In genomic region chr8:117176308-117176707, GRCm38 (mm10) we compare ENCODE assay signal across 31 mouse cellular contexts. TPM values are rescaled to one million over a fixed set of nuclear protein-coding genes. Genes with fewer than 3 reads are reported as not detected.
DNase-seq lines count a peak whose midpoint lies in the region; ATAC-seq and TF ChIP-seq lines count a peak whose summit lies in the region.
"Had no signal": no experiment of that assay in that cellular context is flagged by ENCODE, and none has a peak within 500 bp of the region (broad histone marks: within the 10 kb centered on the region; RNA-seq: fewer than 3 reads in every experiment).

No protein-coding gene starts in this region.

- 0 out of 2 replicates have a peak, but pooled peaks have one; percentile 40 for ATAC-seq in kidney, embryonic 15.5 days (replicated peaks; ENCODE audit: low FRiP score)
- peak; percentile 62 for ATAC-seq in lung, postnatal 0 days
- ATAC-seq: forebrain, postnatal 0 days; intestine, postnatal 0 days; liver, embryonic 12.5 days; liver, postnatal 0 days; midbrain, embryonic 15.5 days had no signal

- H3K9ac ChIP-seq in kidney, embryonic 15.5 days, result no peak overlapping the region
- no peak overlapping the region for H3K9ac ChIP-seq in lung, postnatal 0 days (replicated peaks; ENCODE audit: low read depth)
- H3K9ac ChIP-seq: embryonic facial prominence, embryonic 15.5 days; forebrain, embryonic 12.5 days; forebrain, postnatal 0 days; heart, embryonic 12.5 days; hindbrain, embryonic 14.5 days; limb, embryonic 13.5 days; liver, embryonic 12.5 days; liver, postnatal 0 days; midbrain, embryonic 15.5 days had no signal

- no peak overlapping the region for H3K4me3 ChIP-seq in kidney, embryonic 15.5 days (replicated peaks)
- no peak overlapping the region for H3K4me3 ChIP-seq in lung, postnatal 0 days (ENCODE audit: low read depth, low read length)
- H3K4me3 ChIP-seq in lung, adult 2 months (replicated peaks; ENCODE audit: extremely low read depth, low read depth, low read length), result no peak overlapping the region
- H3K4me3 ChIP-seq: embryonic facial prominence, embryonic 15.5 days; forebrain, embryonic 12.5 days; heart, adult 2 months; heart, embryonic 12.5 days; layer of hippocampus, adult 2 months; left cerebral cortex, adult 2 months; limb, embryonic 13.5 days; liver, embryonic 12.5 days; midbrain, embryonic 10.5 days; midbrain, embryonic 15.5 days had no signal

- no peaks in the 10 kb centered on the region; the same call in 1 of the 2 replicates for H3K36me3 ChIP-seq in kidney, embryonic 15.5 days
- no peaks in the 10 kb centered on the region for H3K36me3 ChIP-seq in lung, postnatal 0 days (ENCODE audit: insufficient read depth, low read length)
- H3K36me3 ChIP-seq: midbrain, embryonic 15.5 days had no signal

- TF ChIP-seq POLR2A in lung, adult 2 months (IDR thresholded peaks at IDR 0.05; ENCODE audit: borderline replicate concordance, extremely low read depth, low read depth, low read length), result no peak

- no peak overlapping the region for H3K4me2 ChIP-seq in kidney, embryonic 15.5 days
- no peak overlapping the region for H3K4me2 ChIP-seq in lung, postnatal 0 days (replicated peaks; ENCODE audit: low read depth, low read length)
- H3K4me2 ChIP-seq: embryonic facial prominence, embryonic 15.5 days; forebrain, embryonic 12.5 days; heart, embryonic 12.5 days; hindbrain, embryonic 14.5 days; limb, embryonic 13.5 days; liver, embryonic 12.5 days; midbrain, embryonic 15.5 days had no signal

- no peak for DNase-seq in kidney, adult 9 months
- peak; percentile 75 for DNase-seq in lung, postnatal 0 days (ENCODE audit: low spot score)
- DNase-seq in lung, adult 2 months, result no peak
- peak; percentile 9 to 55 for DNase-seq in kidney, postnatal 25 days
- DNase-seq in gastrocnemius, postnatal 10 days, result no peak
- no peak for DNase-seq in retina, embryonic 14.5 days (ENCODE audit: low spot score)
- DNase-seq: adrenal gland, postnatal 25 days; B cell, adult 2 months; cerebellum, adult 18-20 months; cerebellum, postnatal 10 days; forebrain, postnatal 0 days; gastrocnemius, postnatal 14 days; heart, adult 2 months; heart, postnatal 4 days; liver, postnatal 0 days; right cerebral cortex, adult 18-20 months; spleen, adult 18-20 months; thymus, adult 18-20 months; thymus, postnatal 25 days had no signal

- H3K27ac ChIP-seq in kidney, embryonic 15.5 days, result no peak overlapping the region
- H3K27ac ChIP-seq in lung, postnatal 0 days (ENCODE audit: low read length), result peak overlapping the region; percentile 52; the same call in 1 of the 2 replicates
- H3K27ac ChIP-seq: embryonic facial prominence, embryonic 15.5 days; forebrain, embryonic 12.5 days; heart, adult 2 months; hindbrain, embryonic 14.5 days; layer of hippocampus, adult 2 months; left cerebral cortex, adult 2 months; limb, embryonic 13.5 days; liver, embryonic 12.5 days; midbrain, embryonic 10.5 days; midbrain, embryonic 15.5 days had no signal

- H3K4me1 ChIP-seq in kidney, embryonic 15.5 days, result peaks cover 17% of the 10 kb centered on the region
- peaks cover 4% of the 10 kb centered on the region for H3K4me1 ChIP-seq in lung, postnatal 0 days (ENCODE audit: insufficient read depth, low read depth, low read length)
- H3K4me1 ChIP-seq in lung, adult 2 months (ENCODE audit: control insufficient read depth, insufficient read depth, low read length), result peaks cover 28% of the 10 kb centered on the region
- H3K4me1 ChIP-seq: forebrain, embryonic 12.5 days; midbrain, embryonic 10.5 days had no signal

- WGBS in kidney, embryonic 15.5 days, result 50% methylated on average over 5 of the region's 5 CpGs
- WGBS in lung, postnatal 0 days, result 49% methylated on average over 5 of the region's 5 CpGs
- 62% methylated on average over 5 of the region's 5 CpGs for WGBS in lung, adult 2 months

- H3K27me3 ChIP-seq in kidney, embryonic 15.5 days, result no peaks in the 10 kb centered on the region
- no peaks in the 10 kb centered on the region for H3K27me3 ChIP-seq in lung, postnatal 0 days (replicated peaks; ENCODE audit: insufficient read depth, low read length)
- H3K27me3 ChIP-seq: embryonic facial prominence, embryonic 15.5 days; forebrain, embryonic 12.5 days; heart, embryonic 12.5 days; limb, embryonic 13.5 days; liver, embryonic 12.5 days; midbrain, embryonic 15.5 days had no signal

- TF ChIP-seq CTCF in lung, postnatal 0 days (IDR thresholded peaks at IDR 0.05), result no peak
- TF ChIP-seq CTCF in lung, adult 2 months (IDR thresholded peaks at IDR 0.05; ENCODE audit: insufficient read depth, low read length), result no peak

- H3K9me3 ChIP-seq in kidney, embryonic 15.5 days (replicated peaks), result no peaks in the 10 kb centered on the region
- no peaks in the 10 kb centered on the region for H3K9me3 ChIP-seq in lung, postnatal 0 days (ENCODE audit: low read length)
- H3K9me3 ChIP-seq: embryonic facial prominence, embryonic 15.5 days; forebrain, embryonic 12.5 days; heart, embryonic 12.5 days; limb, embryonic 13.5 days; liver, embryonic 12.5 days; midbrain, embryonic 10.5 days; midbrain, embryonic 15.5 days had no signal

- TF ChIP-seq EP300 in lung, postnatal 0 days (IDR thresholded peaks at IDR 0.05), result no peak

RNA-seq across cellular contexts. Expression of gene Gan, which starts 18.4 kb away (rescaled TPM):
- 1.9 TPM in 2 replicates for polyA plus RNA-seq in kidney, embryonic 15.5 days (2015; fragmentation: Nextera tagmentation; extraction: Ambion mirVana)
- 3.3 and 4.2 TPM in 2 replicates for polyA plus RNA-seq in lung, postnatal 0 days (2015; fragmentation: Nextera tagmentation; extraction: Ambion mirVana)
- polyA plus RNA-seq in lung, adult 2 months (2012; rRNA removed), result 5.6 and 8.6 TPM in 2 replicates
- total RNA-seq in gastrocnemius, postnatal 10 days (2021), result 1 to 10 TPM; 4.8 to 6.5 TPM

Comparison
In these comparisons a context has a peak if more than half of its experiments do, and no peak if none do; other contexts are left out.
1. DNase-seq: peak in lung, postnatal 0 days (single experiment) and kidney, postnatal 25 days (2 of 2); none in kidney, adult 9 months (single experiment), lung, adult 2 months (single experiment), gastrocnemius, postnatal 10 days (single experiment) and retina, embryonic 14.5 days (single experiment).